Mouse (Mus musculus): ENCODE measurements around the gene Hic2.

GRCm38 (mm10) chr16:17275721-17276120 lies 42.3 kb downstream of the Hic2 start, which contains the start of gene Tmem191c:
- TF ChIP-seq CTCF (IDR thresholded peaks at IDR 0.05; ENCODE audit: extremely low read depth, insufficient read depth, insufficient read length, insufficient replicate concordance) (no peak), POLR2A (IDR thresholded peaks at IDR 0.05; ENCODE audit: low read depth, low read length) (no peak)
